Mouse (Mus musculus) T-helper 1 cell (primary cell): ENCODE data around the gene Naga.

ENCODE experiments used
- in situ Hi-C: fragments of 300-600 bp; cut with MboI, MseI; formaldehyde crosslinking; loops from one replicate; pipeline ENCODE4 v1.15.1; 2025; ENCODE audit warnings: high pct_unique_total_duplicates

Gene Naga

DNA sequence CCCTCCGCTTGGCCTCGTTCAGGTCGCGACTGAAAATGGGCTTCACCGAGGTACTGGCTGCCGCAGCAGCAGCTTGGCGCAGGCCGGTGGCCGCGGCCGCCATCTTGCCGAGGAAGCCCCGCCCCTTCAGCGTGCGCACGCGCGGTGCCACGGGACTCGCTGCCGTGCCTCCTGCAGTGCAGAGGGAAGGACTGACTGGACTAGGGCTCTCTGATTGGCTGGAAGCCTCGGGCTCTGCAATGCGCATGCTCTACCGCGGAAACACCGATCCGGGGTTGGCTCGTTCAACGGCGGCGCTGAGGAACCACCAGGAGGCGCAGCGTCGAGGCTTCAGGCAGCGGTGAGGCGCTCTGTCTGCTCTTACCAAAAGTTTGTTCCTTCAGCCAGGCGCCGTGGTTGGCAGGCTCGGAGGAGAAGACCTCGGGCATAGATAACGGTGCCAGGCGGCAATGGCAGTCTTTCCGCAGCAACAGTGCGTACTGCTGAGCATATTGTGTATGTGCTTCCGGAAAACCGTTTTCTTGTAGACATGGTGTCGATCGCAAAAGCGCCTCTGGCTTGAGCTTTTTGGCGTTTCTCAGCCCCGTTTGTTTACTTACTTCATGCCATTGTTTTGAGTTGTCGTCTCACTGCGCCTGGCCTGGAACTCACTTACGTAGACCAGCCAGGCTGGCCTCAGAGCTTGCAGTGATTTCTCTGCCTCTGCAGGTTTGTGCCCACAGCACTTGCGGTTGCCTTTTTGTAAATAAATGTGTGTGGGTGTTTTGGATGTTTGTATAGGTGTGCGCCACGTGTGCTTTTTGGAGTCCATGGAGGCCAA, 15.6 kb upstream of the Naga start, which contains the start of gene Ndufa6:
Gene Ndufa6, minus strand, starts transcription at position 197 of the 820 bp plus-strand sequence.
- in situ Hi-C loops: loop anchor here (10.0 kb wide), 1 partner anchor 750 kb away; no protein-coding TSS in a partner anchor

- in situ Hi-C loops: loop anchor here (10.0 kb wide), 1 partner anchor 751 kb away; no protein-coding TSS in a partner anchor
Measured at GRCm38 (mm10) chr15:82353745-82354113, 15.0 kb upstream of the Naga start.

DNA sequence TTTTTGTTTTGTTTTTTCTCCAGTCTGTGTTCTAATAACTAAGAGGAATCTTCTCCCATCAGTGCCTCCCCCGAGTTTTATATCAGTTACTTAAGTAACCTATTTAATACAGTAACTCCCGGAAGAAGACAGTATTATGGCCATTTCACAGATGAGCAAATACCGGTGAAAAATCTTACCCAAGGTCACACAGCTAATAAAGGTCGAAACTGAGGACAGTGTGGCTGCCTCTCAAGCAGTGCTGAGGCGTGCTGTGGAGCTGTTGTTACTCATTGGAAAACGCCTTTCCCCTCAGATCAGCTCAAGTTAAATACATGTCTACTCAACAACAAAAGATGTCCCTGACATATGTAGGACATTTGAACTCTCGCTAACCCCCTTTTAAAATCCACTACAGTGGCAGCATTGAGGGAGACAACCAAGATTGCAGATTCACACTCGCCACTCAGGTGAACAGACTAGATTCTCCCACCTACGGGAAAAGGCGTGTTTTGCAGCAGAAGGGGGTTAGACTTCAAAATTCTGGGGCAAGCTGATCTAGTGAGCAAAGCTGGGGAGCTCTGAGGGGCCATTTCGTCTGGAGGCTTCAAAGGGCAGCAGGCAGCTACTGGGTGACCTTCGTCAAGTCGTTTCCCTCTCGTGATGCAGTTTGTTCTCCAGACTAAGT, 14.5 kb upstream of the Naga start:
- in situ Hi-C loops: loop anchor here (10.0 kb wide), 1 partner anchor 752 kb away; no protein-coding TSS in a partner anchor

DNA sequence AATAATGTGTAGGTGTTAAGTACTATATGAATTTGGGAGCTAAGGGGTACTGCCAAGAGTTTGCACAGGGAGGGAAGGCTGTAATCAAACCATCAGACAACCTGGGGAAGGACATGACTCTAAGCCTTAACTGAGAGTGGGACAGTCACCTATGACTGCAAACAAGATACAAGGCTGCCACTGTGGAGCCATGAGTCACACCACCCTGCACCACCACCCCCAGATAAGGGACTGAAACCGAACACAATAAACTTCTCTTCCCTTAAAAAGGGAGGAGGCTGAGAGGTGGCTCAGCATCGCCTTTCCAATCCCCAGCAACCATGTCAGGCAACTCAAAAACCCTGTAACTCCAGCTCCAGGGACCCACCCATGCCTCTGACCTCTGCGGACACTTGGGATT, 12.8 kb upstream of the Naga start:
- in situ Hi-C loops: loop anchor here (10.0 kb wide), 1 partner anchor 753 kb away; no protein-coding TSS in a partner anchor

- in situ Hi-C loops: loop anchor here (10.0 kb wide), 1 partner anchor 754 kb away; no protein-coding TSS in a partner anchor
Measured at GRCm38 (mm10) chr15:82350349-82350748, 11.6 kb upstream of the Naga start.

GRCm38 (mm10) chr15:82348999-82349341, 10.2 kb upstream of the Naga start:
- in situ Hi-C loops: no loop called here

DNA sequence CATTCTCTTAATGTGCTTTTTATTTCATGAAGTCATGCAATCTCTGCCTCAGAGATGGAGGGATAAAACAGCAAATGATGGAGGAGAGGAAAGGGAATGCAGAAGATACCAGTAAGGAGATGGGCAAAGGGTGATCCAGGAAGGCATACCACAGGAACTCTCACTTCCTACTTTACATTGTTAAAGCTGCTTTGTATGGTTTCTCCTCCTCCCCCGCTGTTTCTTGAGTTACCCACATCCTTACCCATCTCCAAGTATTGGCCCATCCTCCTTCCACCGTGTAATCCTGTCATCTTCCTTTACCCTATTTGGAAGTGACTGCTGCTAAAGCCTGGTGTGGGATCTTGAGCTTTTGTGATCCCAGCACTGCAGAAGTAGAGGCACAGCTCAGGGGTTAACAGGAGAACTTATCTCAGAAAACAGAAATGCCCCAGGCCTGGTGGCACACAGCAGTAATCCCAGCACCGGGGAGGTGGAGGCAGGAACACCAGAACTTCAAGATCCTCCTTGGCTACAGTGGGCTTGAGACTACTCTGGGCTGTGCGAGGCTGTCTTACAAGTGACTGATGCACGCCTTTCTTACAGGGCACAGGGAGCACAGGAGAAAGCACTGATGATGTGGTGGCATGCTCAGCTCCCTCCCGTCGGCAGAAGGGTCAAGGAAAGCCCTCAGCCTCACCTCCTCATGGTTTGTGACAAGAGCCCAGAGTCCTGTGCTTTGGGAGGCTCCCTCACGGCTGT, 9.7 kb upstream of the Naga start:
- in situ Hi-C loops: no loop called here

DNA sequence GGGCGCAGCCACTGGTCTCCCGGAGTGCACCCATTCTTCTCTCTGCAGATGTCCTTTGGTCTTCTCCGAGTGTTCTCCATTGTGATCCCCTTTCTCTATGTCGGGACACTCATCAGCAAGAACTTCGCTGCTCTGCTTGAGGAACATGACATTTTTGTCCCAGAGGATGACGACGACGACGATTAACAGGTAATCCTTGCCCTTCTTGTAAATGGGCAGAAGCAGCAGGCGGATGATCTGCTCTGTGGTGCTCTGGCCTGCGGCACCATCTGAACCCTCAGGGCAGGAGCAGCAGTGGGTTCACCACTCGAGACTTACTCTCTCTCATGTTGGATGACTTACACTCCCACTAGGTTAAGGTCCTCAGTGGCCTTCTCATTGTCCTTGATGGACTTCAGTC, 9.1 kb upstream of the Naga start:
- in situ Hi-C loops: no loop called here

DNA sequence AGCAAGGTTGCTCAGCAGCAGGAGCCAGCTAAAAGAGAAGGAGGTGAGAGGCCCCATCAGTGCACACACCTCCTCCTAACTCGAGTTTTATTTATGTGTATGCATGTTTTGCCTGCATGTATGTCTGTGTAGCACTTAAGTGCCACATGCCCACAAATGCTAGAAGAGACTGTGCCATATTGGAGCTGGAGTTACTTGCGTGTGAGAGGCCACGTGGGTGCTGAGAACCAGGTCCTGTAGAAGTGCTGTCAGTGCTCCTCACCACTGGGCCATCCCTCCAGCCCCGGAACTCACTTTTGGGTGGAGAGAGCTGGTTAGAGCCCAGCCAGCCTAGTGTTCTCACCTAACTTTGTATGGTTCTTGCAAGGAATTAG, 8.6 kb upstream of the Naga start:
- in situ Hi-C loops: no loop called here

DNA sequence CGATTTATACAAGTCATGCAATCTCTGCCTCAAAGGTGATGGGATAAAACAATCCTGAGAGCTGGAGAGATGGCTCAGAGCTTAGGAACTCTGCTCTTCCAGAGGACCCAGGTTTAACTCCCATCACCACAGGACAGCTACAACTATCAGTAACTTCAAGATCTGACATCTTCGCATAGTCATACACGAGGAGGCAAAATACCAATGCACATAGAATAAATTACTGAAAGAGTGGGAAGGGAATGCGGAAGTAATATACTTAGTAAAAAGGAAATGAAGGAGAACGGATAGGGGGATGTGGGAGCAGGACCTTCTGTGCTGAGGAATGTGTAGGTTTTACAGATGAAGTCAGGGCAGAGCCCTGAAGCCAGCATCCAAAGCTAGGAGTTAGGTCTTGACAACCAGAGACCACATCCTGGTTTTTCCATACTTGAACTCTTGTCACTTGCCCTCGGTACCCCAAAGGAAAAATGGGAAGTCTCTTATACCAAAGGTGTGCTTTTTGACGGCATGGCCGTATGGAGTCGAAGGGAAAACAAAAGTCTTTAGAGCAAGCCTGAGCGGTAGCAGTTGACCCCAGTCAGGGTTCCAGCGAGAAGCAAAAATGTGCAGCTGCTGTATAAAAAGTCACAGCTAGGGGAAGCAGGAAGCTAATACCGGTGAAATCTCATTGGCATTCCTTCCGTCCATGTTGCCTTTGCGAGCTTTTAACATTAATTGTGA, 8.0 kb upstream of the Naga start:
- in situ Hi-C loops: no loop called here

- in situ Hi-C loops: no loop called here
Measured at GRCm38 (mm10) chr15:82345820-82346470, 7.2 kb upstream of the Naga start.

DNA sequence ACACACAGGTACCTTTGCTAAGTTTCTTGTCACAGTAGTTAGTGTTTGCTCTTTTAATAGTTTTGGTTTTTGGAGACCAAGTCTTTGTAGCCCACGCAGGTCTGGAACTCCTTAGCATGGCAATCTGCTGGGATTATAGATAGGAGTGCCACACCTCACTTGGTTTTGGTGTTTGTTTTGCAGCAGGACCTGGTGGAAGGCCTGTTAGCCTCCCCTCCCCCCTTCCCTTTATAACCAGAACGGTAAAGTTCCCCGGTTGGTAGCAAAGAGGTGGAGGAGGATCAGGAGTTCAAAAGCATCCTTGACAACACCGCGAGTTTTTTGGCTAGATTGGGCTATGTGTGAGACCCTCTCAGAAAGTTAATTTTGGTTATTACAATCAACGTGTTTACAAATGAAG, 6.2 kb upstream of the Naga start:
- in situ Hi-C loops: no loop called here

DNA sequence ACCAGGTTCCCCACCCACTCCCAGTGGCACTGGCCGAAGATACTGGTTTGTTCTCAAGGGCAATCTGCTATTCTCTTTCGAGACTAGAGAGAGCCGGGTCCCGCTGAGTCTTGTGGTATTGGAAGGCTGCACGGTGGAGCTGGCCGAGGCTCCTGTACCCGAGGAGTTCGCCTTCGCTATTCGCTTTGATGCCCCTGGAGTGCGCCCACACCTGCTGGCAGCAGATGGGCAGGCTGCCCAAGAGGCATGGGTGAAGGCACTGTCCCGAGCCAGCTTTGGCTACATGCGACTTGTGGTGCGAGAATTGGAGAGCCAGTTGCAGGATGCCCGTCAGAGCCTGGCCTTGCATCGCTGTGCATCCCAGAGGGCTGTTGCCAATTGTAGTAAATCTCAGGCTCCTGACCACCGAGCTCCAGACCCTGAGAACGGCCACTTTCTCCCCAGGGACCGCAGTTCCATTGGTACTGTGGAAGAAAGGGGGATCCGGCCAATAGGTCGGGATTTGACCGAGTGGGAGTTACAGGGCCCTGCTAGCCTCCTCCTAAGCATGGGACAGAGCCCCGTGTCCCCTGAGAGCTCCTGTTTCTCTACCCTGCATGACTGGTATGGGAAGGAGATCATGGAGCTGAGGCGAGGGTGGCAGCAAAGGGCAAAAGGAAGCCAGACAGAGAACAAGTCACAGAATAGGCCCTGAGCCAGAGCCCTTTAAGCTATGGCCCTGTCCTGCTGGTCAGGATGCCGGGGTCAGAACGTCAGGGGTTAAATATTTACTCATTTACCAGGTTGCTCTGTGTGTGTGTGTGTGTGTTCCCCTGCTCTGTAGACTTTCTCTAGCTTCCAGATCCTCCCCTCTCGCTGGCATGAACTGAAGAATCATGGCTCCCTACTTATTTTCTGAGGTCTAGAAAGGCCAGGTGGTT, 4.9 kb upstream of the Naga start:
- in situ Hi-C loops: no loop called here

DNA sequence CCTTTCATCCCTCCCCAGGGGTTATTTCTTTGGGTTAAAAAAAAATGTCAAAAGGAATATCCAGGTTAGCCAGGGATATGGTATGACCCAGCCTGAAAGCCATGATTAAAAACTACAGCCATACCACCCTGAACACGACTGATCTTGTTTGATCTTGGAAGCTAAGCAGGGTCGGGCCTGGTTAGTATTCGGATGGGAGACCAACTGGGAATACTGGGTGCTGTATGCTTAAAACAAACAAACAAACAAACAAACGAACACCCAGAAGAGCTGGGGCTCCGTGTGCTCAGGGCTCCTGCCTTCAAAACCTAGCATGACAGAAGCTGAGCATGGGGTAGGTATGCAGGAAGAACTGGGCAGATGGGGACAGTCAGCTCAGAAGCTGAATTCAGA, 3.8 kb upstream of the Naga start:
- in situ Hi-C loops: no loop called here

DNA sequence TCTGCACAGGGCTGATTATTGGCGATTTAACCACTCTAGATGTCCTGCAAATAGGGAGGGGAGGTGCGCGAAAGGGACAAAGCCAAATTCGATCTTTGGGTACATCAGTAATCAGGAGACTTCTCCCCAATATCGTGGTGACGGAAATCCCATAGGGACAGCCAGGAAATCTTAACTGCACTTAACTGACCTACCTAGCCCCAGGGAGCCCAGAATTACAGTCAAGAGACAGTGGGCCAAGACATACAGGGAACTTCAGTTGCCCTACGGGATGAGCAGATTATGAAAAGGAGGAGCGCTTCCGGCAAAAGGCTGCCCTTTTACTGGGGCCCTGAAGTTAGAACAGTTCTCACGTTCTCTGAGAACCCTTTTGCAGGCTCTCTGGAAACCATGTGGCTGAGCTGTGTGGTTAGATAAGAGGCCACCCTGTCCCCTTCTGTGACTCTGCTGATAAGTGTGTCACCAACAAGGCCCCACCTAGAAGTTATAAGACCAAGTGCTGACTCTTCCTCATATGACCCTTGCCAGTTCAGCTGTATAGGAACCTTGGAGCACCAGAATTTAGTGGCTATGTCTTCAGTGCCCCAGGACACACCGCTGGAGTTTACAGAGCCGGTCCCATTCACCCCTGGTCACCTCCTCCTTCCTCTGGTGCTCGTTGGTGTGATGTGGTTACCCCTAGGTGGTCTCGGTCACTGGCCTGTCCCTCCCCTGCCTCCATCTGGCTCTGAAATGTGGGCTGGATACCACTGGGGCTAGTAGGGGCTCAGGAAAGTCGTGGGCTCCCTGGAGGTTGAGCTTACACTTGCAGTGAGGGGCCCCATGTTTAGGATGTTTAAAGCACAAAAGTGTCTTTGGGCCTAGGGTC, 3.2 kb upstream of the Naga start:
- in situ Hi-C loops: no loop called here

GRCm38 (mm10) chr15:82341036-82341501, 2.3 kb upstream of the Naga start:
- in situ Hi-C loops: no loop called here

- in situ Hi-C loops: no loop called here
Measured at GRCm38 (mm10) chr15:82340414-82341035, 1.8 kb upstream of the Naga start.

DNA sequence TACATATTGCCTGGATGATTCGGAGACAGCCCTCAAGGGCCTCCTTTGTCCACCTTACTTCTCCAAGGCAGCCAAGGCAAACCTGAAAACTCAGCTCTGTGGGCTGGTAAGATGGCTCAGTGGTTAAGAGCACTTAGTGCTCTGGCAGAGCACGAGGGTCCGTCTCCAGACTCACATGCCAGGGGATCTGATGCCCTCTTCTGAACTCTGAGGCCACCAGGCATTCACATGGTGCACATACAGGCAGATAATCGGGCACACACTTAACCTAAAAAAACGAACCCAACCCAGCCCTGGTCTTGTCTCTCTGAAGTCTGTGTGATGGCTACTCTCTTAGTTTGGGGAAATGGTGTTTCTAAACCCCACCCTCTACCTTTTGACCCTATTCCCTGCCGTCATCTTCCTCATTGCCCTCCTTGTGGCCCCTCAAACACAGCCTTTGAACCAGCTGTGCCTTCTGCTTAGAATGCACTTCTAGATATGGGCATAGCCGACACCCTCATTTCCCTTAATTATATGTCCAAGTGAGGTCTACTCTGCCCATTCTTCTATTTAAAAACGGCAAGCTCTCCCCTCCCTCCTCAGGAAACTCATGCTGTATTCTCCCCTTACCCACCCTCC, 1.0 kb upstream of the Naga start:
- in situ Hi-C loops: no loop called here
